Mouse (Mus musculus) urinary bladder, postnatal 0 days (tissue): ENCODE results near the gene Il7r. TPM values are rescaled to one million over a fixed set of nuclear protein-coding genes. Genes with fewer than 3 reads are reported as not detected.

Source experiments
- polyA plus RNA-seq: library from polyadenylated mRNA; unstranded; fragments of >200 nt; fragmentation: Nextera tagmentation; extraction: Ambion mirVana; gene quantifications from 2 replicates; pipeline ENCODE4 v1.2.1, GENCODE M21; 2015

The Il7r gene
- polyA plus RNA-seq = 0.16 and 0.34 TPM in 2 replicates

GRCm38 (mm10) chr15:9530076-9530475 is at the start of gene Il7r:
TSS of gene Il7r (minus strand) at chr15:9530176.

Other genes with a start within 250 kb of the Il7r start
- not detected in 2 replicates for gene Ugt3a2, start 194.6 kb downstream of the Il7r start, polyA plus RNA-seq
- gene Capsl, start 94.1 kb downstream of the Il7r start, polyA plus RNA-seq = 7.8 and 8.7 TPM in 2 replicates
- 0.05 TPM in 1 of 2 replicates, not detected in the other for gene Spef2, start 218.7 kb upstream of the Il7r start, polyA plus RNA-seq